Mouse (Mus musculus): ENCODE measurements around the gene Zfp618.

- TF ChIP-seq EP300 (IDR thresholded peaks at IDR 0.05; ENCODE audit: low read depth) = no peak
- no peak for TF ChIP-seq CTCF (IDR thresholded peaks at IDR 0.05; ENCODE audit: low read depth)
These were observed 10.2 kb downstream of the Zfp618 start for GRCm38 (mm10) chr4:62975541-62975940.

Measured in heart, postnatal 0 days (tissue).